Mouse (Mus musculus) bone marrow, adult 2 months (tissue): ENCODE results near the gene Erc1.

Source experiments
- CTCF ChIP-seq: fragments of 200-500 bp; IDR thresholded peaks from 2 replicates; pipeline ENCODE4 v1.5.1; 2011; ENCODE audit warnings: low read length, control low read depth; ENCODE audit not compliant: control insufficient read depth, insufficient read depth
- POLR2A ChIP-seq: fragments of 200-500 bp; IDR thresholded peaks from 2 replicates; pipeline ENCODE4 v1.6.1; 2011; ENCODE audit warnings: low read depth, mild to moderate bottlenecking, control low read depth, low read length, borderline replicate concordance; ENCODE audit not compliant: control insufficient read depth

DNA sequence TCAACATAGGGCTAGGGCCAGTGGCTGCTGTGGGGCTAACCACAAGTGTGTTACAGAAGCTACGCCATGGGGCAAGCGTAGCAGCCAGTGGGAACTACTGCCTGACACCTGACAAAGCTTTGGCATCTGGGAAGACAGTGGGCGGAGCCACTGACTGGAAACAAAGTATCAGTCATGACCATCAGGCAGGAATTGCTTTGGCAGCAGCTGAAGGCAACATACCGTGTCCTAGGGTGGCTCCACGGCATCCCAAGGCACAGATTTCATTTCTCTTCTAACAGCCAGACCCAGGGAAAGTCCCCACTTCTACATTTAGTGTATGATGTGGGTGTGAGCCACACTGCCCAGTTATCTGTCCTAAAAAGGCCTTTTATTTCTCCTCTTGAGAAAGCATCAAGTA is 321.5 kb downstream of the Erc1 start:
- TF ChIP-seq POLR2A (no peak), CTCF (no peak)
